Mouse (Mus musculus) forebrain, embryonic 15.5 days (tissue): ENCODE data around the gene Cnppd1. TPM values are rescaled to one million over a fixed set of nuclear protein-coding genes. Genes with fewer than 3 reads are reported as not detected.

Source experiments
- polyA plus RNA-seq: library from polyadenylated mRNA; unstranded; fragments of >200 nt; fragmentation: Nextera tagmentation; extraction: Ambion mirVana; gene quantifications from 2 replicates; pipeline ENCODE4 v1.2.1, GENCODE M21; 2015

The Cnppd1 gene
- polyA plus RNA-seq, 1 experiment from 2014 or later = 55.5 TPM

Other genes starting within 250 kb of the Cnppd1 start
- gene Cryba2, start 249.6 kb downstream of the Cnppd1 start, polyA plus RNA-seq = not detected in 2 replicates
- gene Cfap65, start 207.1 kb downstream of the Cnppd1 start, polyA plus RNA-seq = 0.59 and 0.67 TPM in 2 replicates
- gene Ihh, start 191.0 kb downstream of the Cnppd1 start, polyA plus RNA-seq = 0.09 and 0.22 TPM in 2 replicates
- gene Nhej1, start 17.5 kb downstream of the Cnppd1 start, polyA plus RNA-seq = 7.0 and 7.7 TPM in 2 replicates
- gene Slc23a3, start 8.8 kb downstream of the Cnppd1 start, polyA plus RNA-seq = not detected in 2 replicates
- gene Retreg2, start 67 bp upstream of the Cnppd1 start, polyA plus RNA-seq = 91.2 and 103 TPM in 2 replicates
- 40.4 and 42.9 TPM in 2 replicates for gene Zfand2b, start 25.9 kb upstream of the Cnppd1 start, polyA plus RNA-seq
- gene Abcb6, start 37.7 kb upstream of the Cnppd1 start, polyA plus RNA-seq = 42.9 and 45.1 TPM in 2 replicates
- 26.3 and 28.6 TPM in 2 replicates for gene Ankzf1, start 49.4 kb upstream of the Cnppd1 start, polyA plus RNA-seq
- 40.0 and 40.4 TPM in 2 replicates for gene Atg9a, start 49.5 kb upstream of the Cnppd1 start, polyA plus RNA-seq
- 19.6 and 20.0 TPM in 2 replicates for gene Glb1l, start 68.1 kb upstream of the Cnppd1 start, polyA plus RNA-seq
- 145 and 147 TPM in 2 replicates for gene Stk16, start 68.1 kb upstream of the Cnppd1 start, polyA plus RNA-seq
- gene Tuba4a, start 77.2 kb upstream of the Cnppd1 start, polyA plus RNA-seq = 14.9 and 19.5 TPM in 2 replicates
- gene A630095N17Rik, start 89.4 kb upstream of the Cnppd1 start, polyA plus RNA-seq = not detected in 2 replicates
- 53.0 and 54.0 TPM in 2 replicates for gene Dnajb2, start 93.7 kb upstream of the Cnppd1 start, polyA plus RNA-seq
- gene Ptprn, start 121.8 kb upstream of the Cnppd1 start, polyA plus RNA-seq = 6.9 and 8.7 TPM in 2 replicates
- gene Resp18, start 135.7 kb upstream of the Cnppd1 start, polyA plus RNA-seq = 38.6 and 51.0 TPM in 2 replicates
- gene Dnpep, start 175.3 kb upstream of the Cnppd1 start, polyA plus RNA-seq = 162 and 163 TPM in 2 replicates
- gene Des, start 217.6 kb upstream of the Cnppd1 start, polyA plus RNA-seq = 1.0 and 1.2 TPM in 2 replicates
- 9.9 and 11.4 TPM in 2 replicates for gene Speg, start 232.6 kb upstream of the Cnppd1 start, polyA plus RNA-seq